Mouse (Mus musculus) hindlimb bud, embryonic 11.5 days (tissue): ENCODE measurements around the gene Atp13a3.
"Not testable (repeated sequence)": the region's sequence is repeated elsewhere in the genome, so short reads cannot be mapped to it uniquely, and the experiment has no call there.

Experiments used
- DNase-seq: peaks from one replicate; pipeline ENCODE4 v3.0.0-alpha.2; 2012; ENCODE audit warnings: low read depth, low spot score; ENCODE audit errors: extremely low spot score

Gene Atp13a3

GRCm38 (mm10) chr16:30416284-30416683, 10.5 kb upstream of the Atp13a3 start:
- DNase-seq, result no peak

- no peak for DNase-seq
These were observed 6.9 kb upstream of the Atp13a3 start for GRCm38 (mm10) chr16:30412680-30413079.

GRCm38 (mm10) chr16:30410914-30411313, 5.1 kb upstream of the Atp13a3 start:
- DNase-seq, result no peak

- DNase-seq, result no peak
These were observed 1.7 kb upstream of the Atp13a3 start for GRCm38 (mm10) chr16:30407513-30407912.

DNA sequence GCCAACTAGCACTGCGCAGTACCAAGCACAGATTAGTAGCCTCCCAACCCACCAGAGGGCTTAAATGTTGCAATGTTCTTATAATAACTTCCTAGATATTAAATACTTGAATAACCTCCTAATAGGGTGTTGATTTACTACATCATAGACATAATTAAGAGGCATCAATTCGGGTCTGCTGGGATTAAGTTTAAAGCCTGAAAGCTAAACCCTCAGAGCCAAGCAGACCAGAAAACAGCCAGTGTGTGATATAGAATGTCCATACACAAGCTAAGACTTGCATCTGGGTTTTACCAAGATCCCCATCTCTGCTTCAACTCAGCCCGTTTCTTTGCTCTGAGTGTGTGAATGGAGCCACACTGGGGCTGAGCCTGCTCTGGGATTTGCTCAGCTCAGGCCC, 2.2 kb downstream of the Atp13a3 start:
- DNase-seq, result no peak

DNA sequence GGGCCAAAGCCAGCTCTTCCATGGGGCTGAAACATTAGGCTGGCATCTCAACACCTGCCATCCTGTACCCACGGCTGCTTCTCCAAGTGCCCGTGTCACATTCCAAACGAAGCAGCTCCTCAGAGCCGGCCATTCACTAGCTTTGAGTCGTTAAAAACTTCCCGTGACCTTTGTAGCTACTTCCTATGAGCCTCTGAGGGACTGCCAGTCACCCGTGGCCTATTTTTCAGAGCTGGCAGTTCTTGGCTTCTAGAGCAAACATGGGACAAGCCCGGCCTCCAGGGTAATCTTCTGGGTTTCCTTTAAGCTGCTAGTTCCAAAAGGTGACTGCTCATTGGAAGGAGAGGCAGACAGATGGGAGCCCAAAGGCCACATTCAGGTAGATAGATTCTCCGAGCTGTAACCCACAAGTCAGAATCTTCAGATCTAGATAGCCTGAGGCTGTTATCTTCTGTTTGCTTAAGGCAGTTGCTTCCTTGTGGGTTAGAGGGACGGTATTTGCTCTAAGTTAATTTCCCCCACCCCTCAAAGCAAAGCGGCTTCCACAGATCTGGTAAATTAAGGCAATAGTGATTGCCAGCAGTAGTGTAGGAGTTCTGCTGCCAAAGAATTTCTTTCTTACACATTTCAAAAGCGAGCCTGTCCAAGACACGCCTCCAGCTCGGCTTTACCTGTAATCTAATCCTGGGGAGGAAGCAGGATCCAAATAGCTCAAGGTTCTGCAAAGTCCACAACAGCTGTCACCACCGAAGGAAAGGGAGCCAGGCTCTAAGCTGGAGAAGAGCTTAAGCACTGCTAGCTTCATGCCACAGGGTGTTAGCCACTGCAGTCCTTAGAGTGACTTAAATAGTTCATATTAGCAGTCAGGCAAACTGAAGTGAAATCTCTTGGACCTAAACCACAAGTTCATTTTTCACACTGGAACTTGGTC, 8.4 kb downstream of the Atp13a3 start:
- no peak for DNase-seq

GRCm38 (mm10) chr16:30395136-30395535, 10.6 kb downstream of the Atp13a3 start:
- no peak for DNase-seq

DNA sequence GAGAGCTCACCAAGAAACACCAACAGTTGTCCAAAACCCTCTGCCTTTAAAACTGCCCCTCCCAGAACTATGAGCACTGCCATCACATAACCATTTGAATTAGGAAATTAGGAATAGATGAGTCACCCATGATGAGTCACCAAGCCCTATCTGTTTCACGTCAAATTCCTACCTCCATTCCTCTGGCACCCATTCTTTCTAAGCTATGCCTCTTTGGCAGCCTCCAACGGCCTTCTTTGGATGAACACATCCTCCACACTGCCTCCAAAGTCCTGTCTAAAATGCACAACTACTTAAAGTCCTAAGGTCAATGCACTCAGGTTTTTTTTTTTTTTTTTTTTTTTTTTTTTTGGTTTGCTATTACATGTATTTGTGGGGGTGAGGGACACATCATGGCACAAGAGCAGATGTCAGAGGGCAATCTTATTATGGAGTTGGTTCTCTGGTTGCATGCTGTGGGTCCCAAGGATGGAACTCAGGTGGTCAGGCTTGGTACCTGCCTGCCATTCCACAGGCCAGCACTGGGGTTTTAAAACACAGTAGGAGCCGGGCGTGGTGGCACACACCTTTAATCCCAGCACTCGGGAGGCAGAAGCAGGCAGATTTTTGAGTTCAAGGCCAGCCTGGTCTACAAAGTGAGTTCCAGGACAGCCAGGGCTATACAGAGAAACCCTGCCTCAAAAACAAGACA, 15.0 kb downstream of the Atp13a3 start:
- no peak for DNase-seq

GRCm38 (mm10) chr16:30389831-30390649, 15.7 kb downstream of the Atp13a3 start:
- no peak for DNase-seq

DNA sequence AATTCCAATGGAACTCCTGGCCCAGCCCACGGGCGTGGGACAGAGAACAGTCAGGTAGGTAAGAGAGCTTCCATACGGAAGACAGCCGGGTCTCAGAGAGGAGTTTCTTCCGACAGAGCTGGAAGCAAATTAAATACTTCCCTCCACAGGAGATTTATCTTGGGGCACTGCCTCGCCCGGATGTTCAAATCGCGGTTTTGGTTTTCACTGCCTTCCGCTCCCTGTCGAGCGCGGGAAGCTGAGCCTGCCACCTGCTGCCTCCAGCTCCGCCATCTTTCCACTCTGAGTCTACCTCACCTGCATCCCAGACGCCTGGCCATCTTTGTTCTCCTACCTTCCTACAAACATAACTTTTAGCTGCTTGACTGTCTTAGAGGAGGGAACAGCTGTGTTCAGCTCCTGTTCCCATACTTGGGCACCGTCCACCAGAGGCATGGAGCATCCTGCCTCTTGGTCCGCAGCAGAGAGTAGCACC, 16.5 kb downstream of the Atp13a3 start:
- DNase-seq, result no peak

DNA sequence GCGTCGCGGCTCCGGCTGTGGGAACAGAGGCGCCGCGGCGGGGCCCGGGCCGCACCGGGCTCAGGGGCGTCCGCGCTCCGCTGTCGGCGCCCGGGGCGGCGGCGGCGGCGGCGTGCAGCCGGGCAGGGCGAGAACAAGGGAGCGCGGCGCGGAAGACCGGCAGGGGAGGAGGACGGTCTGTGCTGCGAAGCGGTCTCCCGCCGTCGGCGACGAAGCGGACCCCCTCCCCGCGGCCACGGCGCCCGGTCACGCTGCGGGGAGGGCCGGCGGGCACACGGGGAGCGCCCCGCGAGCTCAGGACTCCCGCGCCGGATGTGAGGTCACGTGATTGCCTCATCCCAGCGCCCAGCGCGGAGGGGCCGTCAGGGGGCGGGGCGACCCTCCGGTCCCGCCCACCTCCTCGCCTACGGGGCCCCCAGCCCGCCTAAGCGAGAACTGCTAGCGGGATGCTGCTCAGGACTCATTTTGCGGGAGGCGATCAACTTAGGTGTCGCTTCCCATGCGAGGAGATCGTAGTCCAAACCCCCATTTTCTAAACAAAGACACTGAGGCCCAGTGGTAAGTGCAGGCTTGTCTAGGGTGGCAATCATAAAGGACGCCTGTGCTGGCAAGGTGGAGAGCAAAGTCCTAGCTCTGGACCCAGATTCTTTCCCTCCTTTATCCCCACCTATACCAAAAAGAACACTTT, 17.1 kb downstream of the Atp13a3 start:
- DNase-seq, result peak; percentile 35

- no peak for DNase-seq
These were observed 17.8 kb downstream of the Atp13a3 start for GRCm38 (mm10) chr16:30387871-30388460.

GRCm38 (mm10) chr16:30386911-30387439, 18.8 kb downstream of the Atp13a3 start:
- DNase-seq, result no peak

DNA sequence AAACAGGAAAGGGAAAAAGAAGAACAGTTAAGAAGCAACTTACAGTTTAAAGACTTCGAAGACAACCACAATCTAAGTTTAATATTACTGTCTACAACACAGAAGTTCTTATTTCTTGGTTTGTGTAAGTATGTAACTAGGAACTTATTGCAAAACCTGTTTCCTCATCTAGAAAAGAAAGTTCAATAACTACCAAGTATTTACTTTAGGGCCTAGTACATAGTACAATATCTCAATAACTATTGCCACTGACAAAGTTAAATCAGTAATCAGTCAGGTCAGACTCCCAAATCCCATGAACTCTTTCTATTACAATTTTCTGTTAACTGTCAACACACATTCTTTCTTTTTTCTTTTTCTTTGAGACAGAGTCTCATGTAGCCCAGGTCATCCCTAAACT, 20.2 kb downstream of the Atp13a3 start:
- DNase-seq, result no peak

GRCm38 (mm10) chr16:30376237-30376636, 29.5 kb downstream of the Atp13a3 start:
- no peak for DNase-seq

- no peak for DNase-seq
These were observed 30.8 kb downstream of the Atp13a3 start for GRCm38 (mm10) chr16:30374927-30375326.

DNA sequence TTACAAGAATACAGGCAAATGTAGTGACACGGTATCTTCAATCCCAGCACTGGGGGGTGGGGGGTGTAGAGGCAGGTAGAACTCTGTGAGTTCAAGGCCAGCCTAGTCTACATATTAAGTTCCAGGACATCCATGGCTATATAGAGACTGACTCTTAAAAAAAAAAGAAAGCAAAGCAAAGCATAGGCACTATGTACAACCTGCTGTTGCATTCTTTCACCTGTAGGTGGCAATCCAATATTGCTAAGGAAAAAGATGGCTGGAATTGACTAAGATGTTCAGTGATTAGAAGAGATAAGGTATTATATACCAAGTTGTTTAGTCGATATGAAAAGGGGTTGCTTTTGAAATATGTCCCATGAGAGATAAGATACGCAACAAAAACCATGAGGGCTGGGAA, 31.5 kb downstream of the Atp13a3 start:
- peak; percentile 39 for DNase-seq

- not testable (repeated sequence) for DNase-seq
These were observed 32.5 kb downstream of the Atp13a3 start for GRCm38 (mm10) chr16:30373286-30373685.

- DNase-seq, result no peak
These were observed 38.4 kb downstream of the Atp13a3 start for GRCm38 (mm10) chr16:30367395-30367794.

DNA sequence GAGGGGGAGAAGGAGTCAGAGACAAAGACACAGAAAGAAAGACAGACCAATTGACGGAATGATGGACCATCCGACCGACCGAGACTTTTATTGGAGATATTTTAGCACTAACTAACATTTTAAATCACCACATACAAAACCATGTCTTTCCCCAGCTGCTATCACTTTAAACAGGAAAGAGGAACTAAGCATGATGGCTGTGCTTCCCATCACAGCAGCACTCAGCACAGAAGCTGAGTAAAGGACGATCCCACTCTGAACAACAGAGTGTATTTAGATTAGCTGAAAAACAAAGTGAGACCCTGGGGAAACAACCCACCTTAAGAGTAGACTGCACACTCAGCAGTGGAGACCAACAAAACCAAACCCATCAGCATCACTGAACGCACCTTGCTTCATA, 41.2 kb downstream of the Atp13a3 start:
- DNase-seq, result no peak
